Mouse (Mus musculus): ENCODE data around the gene Slc8a3.
"Not testable (repeated sequence)": the region's sequence is repeated elsewhere in the genome, so short reads cannot be mapped to it uniquely, and the experiment has no call there.

Gene Slc8a3

GRCm38 (mm10) chr12:81332875-81333421 is at the start of gene Slc8a3:
Slc8a3 (minus strand) TSS chr12:81333180.
- no peak for DNase-seq (ENCODE audit: low spot score in 2 of 2)

- not testable (repeated sequence) for DNase-seq (ENCODE audit: low spot score in 2 of 2)
These were observed 46.4 kb upstream of the Slc8a3 start, which contains the start of gene Gm4787 for GRCm38 (mm10) chr12:81379364-81379763. Gm4787 (minus strand) TSS chr12:81379464.

- DNase-seq (ENCODE audit: low spot score in 2 of 2): no peak
These were observed 861 bp upstream of the Slc8a3 start for GRCm38 (mm10) chr12:81333841-81334240.

GRCm38 (mm10) chr12:81331937-81332874 is 774 bp downstream of the Slc8a3 start:
- no peak for DNase-seq (ENCODE audit: low spot score in 2 of 2)

- no peak for DNase-seq (ENCODE audit: low spot score in 2 of 2)
These were observed 1.8 kb downstream of the Slc8a3 start for GRCm38 (mm10) chr12:81331046-81331638.

- DNase-seq (ENCODE audit: low spot score in 2 of 2): no peak
These were observed 8.0 kb downstream of the Slc8a3 start for GRCm38 (mm10) chr12:81324991-81325390.

GRCm38 (mm10) chr12:81324116-81324515 is 8.9 kb downstream of the Slc8a3 start:
- no peak for DNase-seq (ENCODE audit: low spot score in 2 of 2)

- DNase-seq (ENCODE audit: low spot score in 2 of 2): no peak
These were observed 12.0 kb downstream of the Slc8a3 start for GRCm38 (mm10) chr12:81321021-81321420.

GRCm38 (mm10) chr12:81317811-81318210 is 15.2 kb downstream of the Slc8a3 start:
- no peak for DNase-seq (ENCODE audit: low spot score in 2 of 2)

GRCm38 (mm10) chr12:81315953-81316352 is 17.0 kb downstream of the Slc8a3 start:
- no peak for DNase-seq (ENCODE audit: low spot score in 2 of 2)

- DNase-seq (ENCODE audit: low spot score in 2 of 2): no peak
These were observed 29.4 kb downstream of the Slc8a3 start for GRCm38 (mm10) chr12:81303626-81304025.

GRCm38 (mm10) chr12:81294613-81295012 is 38.4 kb downstream of the Slc8a3 start:
- no peak for DNase-seq (ENCODE audit: low spot score in 2 of 2)

- no peak for DNase-seq (ENCODE audit: low spot score in 2 of 2)
These were observed 54.9 kb downstream of the Slc8a3 start for GRCm38 (mm10) chr12:81278031-81278430.

GRCm38 (mm10) chr12:81274616-81275015 is 58.4 kb downstream of the Slc8a3 start:
- DNase-seq (ENCODE audit: low spot score in 2 of 2): no peak

- DNase-seq (ENCODE audit: low spot score in 2 of 2): no peak
These were observed 59.6 kb downstream of the Slc8a3 start for GRCm38 (mm10) chr12:81273333-81273732.

- no peak for DNase-seq (ENCODE audit: low spot score in 2 of 2)
These were observed 63.7 kb downstream of the Slc8a3 start for GRCm38 (mm10) chr12:81269246-81269645.

GRCm38 (mm10) chr12:81262821-81263220 is 70.2 kb downstream of the Slc8a3 start:
- DNase-seq (ENCODE audit: low spot score in 2 of 2): no peak

- DNase-seq (ENCODE audit: low spot score in 2 of 2): no peak
These were observed 74.8 kb downstream of the Slc8a3 start for GRCm38 (mm10) chr12:81258215-81258614.

- DNase-seq (ENCODE audit: low spot score in 2 of 2): no peak
These were observed 87.6 kb downstream of the Slc8a3 start for GRCm38 (mm10) chr12:81245411-81245810.

GRCm38 (mm10) chr12:81244954-81245353 is 88.0 kb downstream of the Slc8a3 start:
- DNase-seq (ENCODE audit: low spot score in 2 of 2): no peak

- no peak for DNase-seq (ENCODE audit: low spot score in 2 of 2)
These were observed 88.5 kb downstream of the Slc8a3 start for GRCm38 (mm10) chr12:81244492-81244891.

- no peak for DNase-seq (ENCODE audit: low spot score in 2 of 2)
These were observed 91.3 kb downstream of the Slc8a3 start for GRCm38 (mm10) chr12:81241676-81242075.

GRCm38 (mm10) chr12:81241096-81241495 is 91.9 kb downstream of the Slc8a3 start:
- DNase-seq (ENCODE audit: low spot score in 2 of 2): no peak

All from urinary bladder, postnatal 4 days (tissue).